Mouse (Mus musculus) kidney, adult 2 months (tissue): Measurements from ENCODE around the gene Nsmf.

ENCODE experiments used
- CTCF ChIP-seq: fragments of 200-500 bp; conservative IDR thresholded peaks from 2 replicates; pipeline ENCODE4 v1.5.1; 2011; ENCODE audit warnings: low read depth, mild to moderate bottlenecking, control low read depth, low read length, moderate library complexity, mixed read lengths; ENCODE audit not compliant: insufficient read depth, insufficient read length
- POLR2A ChIP-seq: fragments of 200-500 bp; IDR thresholded peaks from one replicate; pipeline ENCODE4 v1.6.1; 2011; ENCODE audit warnings: low read depth, low read length, control low read depth

- TF ChIP-seq POLR2A: no peak
- no peak for TF ChIP-seq CTCF
Observed at GRCm38 (mm10) chr2:25069537-25069936, 15.4 kb downstream of the Nsmf start.
